Mouse (Mus musculus) cerebellum, postnatal 25 days (tissue): ENCODE measurements around the gene Cped1.

Source experiments
- DNase-seq, 2 experiments: peaks; one replicate each; pipeline ENCODE4 v3.0.0; 2021; ENCODE audit warnings: mixed read lengths in 2 of 2

The Cped1 gene

DNA sequence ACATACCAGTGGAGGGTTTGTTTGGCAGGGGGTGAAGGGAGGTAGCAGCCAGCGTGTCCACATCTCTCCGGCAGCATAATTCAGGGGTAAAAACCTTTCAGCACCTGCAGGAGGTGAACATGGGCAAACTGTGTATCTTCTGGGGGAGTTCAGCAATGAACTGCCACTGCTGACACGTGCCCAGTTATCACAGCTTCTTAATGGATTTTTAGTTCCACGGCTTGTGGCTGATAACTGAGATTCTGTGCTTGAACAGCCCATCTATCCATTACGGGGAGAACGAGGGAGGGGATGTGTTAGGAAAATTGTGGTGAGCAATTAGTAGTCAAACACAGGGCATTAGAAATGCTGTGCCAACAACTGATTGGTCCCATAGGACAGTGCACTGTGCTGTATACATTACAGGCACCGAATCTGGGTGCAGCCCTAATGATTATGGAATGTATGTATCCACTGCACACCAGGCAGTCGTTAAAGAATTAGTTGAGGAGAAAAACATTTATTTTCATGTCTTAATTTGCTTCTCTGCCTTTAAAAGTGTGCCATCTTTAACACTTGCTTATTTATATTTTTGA is 193.1 kb downstream of the Cped1 start:
- DNase-seq: no peak

GRCm38 (mm10) chr6:22180316-22180715 is 194.6 kb downstream of the Cped1 start:
- no peak for DNase-seq

- no peak for DNase-seq
These were observed 201.3 kb downstream of the Cped1 start for GRCm38 (mm10) chr6:22186967-22187366.

DNA sequence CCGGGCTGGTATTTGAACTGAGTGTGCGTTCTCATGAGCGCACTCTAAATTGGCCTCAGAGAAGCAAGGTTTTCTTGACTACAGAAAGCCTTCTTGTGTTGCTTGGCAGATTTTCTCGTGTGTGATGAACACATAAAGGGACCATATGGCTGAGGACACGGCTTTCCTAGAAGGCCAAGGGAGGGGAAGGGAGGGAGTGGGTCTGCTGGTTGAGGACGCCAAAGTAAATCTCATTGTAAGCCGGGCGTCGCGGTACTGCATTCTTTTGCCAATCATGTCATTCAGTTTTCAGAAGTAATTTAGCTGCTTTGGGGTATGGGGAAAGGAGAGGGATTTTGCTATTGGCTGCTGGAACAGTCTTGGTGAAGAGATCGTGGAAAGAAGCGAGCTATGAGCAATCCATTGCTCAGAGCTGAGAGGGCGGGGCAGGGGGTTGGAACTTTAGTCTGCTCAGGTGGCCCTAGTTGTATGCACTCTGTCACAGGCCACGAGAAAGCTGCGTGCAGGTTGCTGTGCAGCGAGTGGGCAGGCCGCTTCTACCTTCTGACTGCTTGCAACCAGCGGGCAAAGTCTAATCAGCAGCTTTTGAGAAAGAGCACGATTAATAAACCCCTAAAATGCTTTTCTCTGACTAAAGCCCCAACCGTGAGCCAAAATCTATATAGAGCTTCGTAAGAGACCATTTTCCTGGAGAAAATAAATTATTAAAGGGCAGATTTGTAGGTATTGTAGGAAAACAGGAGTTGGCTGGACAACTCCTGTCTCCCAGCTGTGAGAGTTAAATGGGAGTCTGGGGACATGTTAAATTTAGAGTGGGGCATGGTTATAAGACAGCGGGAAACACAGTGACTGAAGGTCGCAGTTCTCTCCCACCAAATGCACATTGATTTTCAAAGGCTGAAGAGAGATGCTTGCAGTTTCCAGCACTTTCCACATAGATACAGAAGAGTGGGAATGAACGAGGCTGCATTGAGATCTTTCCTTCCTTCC is 203.9 kb downstream of the Cped1 start:
- DNase-seq: peak; percentile 14 to 15

DNA sequence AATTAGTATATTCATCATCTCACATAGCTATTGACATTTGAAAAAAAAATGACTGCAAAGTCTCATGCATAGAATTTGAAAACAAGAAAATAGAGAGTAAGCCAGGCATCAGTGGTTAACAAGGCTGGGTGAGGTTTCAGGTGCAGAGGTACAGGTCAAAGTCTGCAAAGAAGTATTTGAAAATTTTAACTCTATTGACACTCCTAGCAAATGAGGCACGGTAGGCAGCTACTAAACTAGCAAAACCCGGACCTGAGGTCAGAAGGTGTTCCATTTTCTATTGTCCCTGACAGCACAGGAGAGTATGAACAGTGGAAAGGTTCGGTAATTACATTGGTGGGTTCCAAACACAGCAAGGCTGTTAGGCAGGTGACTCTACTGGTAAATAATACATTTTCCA is 212.9 kb downstream of the Cped1 start:
- no peak for DNase-seq

- DNase-seq: no peak
These were observed 213.8 kb downstream of the Cped1 start for GRCm38 (mm10) chr6:22199473-22199872.

GRCm38 (mm10) chr6:22200133-22200532 is 214.4 kb downstream of the Cped1 start:
- no peak for DNase-seq

DNA sequence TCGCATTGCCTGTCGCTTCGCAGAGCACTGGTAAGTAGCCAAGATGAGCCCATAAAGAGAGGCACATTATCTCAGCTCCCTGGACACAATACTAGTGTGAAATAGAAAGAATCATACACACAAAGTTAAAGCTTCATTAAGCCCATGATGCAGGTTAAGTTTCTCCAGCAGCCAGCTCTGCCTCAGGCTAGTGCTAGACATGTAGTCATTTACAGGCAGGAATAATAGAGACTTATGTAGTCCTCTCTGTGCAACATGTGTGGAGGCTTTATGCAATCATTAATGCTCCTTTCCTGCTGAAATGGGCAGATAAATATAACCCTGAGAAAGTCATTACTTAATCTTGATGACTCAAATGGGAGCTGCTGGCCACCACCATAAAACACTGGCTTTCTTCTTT is 216.2 kb downstream of the Cped1 start:
- DNase-seq: no peak

DNA sequence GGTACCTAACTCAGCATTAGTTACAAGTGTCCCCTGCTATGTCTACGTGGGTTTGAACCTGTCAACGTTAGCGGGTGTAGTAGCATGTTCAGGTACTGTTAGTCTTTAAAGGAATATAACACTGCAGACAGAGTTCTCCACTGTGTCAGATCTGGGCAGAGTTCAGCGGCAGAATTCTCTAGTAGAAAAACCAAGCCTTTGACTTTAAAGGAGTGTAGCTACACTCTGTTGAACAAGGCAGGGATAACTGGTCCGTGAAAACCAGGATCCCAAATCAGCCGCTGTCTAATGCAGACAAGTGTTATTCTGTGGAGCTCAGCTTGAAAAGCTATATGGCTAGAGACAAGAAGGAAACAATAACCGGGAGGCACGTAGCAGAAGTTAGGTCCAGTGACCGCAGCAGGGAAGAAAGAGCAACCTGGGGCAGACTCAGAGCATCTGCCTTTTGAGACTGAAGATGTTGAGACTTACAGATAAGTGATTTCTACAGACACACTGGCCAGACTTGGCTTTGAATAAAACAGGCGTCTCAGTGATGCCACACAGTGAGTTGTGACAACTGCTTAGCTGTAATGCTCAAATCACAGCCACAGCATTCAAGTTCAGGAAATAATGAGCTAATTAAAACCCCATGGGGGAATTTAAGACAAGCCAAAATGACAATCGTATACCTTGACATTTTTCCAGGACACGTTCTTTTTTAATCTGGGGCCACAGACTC is 219.5 kb downstream of the Cped1 start:
- DNase-seq: peak; percentile 9 to 13

DNA sequence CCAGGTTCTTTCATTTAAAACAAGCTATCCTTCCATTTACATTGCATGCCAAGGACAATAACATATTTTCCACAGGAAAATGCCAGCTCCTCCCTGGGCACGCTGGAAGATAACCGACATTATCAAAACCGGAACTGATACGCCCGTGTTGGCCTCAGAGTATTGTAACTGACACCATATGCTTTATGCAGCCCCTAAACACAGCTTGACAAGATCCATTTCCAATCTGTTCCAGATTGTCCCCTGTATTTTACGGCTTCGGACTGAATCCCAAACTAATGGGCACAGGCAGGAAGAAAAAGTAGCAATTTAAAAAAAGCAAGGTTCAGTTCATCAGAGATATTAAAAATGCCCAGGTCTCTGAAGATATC is 220.0 kb downstream of the Cped1 start:
- peak in 1 of 2 experiments; percentile 7 for DNase-seq

GRCm38 (mm10) chr6:22206179-22206578 is 220.5 kb downstream of the Cped1 start:
- peak; percentile 21 to 30 for DNase-seq

GRCm38 (mm10) chr6:22206630-22207293 is 221.0 kb downstream of the Cped1 start:
- no peak for DNase-seq

DNA sequence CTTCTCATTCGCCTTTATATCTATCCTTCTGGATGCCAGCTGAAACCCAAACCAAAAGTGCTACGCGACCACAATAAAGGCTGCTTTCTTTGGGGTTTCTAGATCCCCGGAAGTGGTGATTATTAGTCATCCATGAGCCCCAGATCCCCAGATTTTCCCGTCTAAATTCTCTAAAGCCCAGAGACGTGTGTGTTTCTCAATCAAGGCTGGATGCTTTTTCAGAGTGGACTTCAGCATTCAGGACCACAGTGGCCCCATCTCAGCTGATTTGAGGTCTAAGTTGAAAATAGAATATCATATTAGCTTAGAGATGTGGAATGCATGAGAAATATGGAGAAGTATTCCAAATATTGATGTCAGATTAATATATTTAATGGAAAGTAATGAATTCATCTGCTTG is 226.4 kb downstream of the Cped1 start:
- no peak for DNase-seq

- no peak for DNase-seq
These were observed 227.5 kb downstream of the Cped1 start for GRCm38 (mm10) chr6:22213187-22213586.

GRCm38 (mm10) chr6:22213813-22214212 is 228.1 kb downstream of the Cped1 start:
- no peak for DNase-seq

DNA sequence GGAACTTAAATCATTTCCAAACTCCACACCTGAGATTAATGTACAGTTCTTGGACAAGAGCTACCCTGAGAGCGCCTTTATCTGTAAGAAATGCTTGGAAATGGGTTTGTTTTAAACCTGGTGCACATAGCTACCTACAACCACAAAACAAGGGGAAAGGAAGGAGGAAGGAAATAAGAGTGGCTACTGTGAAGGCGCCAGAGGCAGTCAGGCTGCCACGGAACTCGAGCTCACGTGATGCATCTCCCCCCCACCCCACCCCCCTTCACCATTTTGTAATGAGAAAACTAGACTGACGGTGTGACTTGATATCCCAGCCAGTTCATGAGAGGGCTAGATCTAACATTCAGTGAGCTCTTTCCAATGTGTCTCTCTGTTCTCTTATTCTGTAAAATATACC is 228.9 kb downstream of the Cped1 start:
- no peak for DNase-seq

- DNase-seq: peak in 1 of 2 experiments; percentile 15
These were observed 230.7 kb downstream of the Cped1 start for GRCm38 (mm10) chr6:22216276-22216973.

- DNase-seq: no peak
These were observed 235.4 kb downstream of the Cped1 start for GRCm38 (mm10) chr6:22221134-22221533.

- no peak for DNase-seq
These were observed 236.4 kb downstream of the Cped1 start for GRCm38 (mm10) chr6:22222087-22222486.

DNA sequence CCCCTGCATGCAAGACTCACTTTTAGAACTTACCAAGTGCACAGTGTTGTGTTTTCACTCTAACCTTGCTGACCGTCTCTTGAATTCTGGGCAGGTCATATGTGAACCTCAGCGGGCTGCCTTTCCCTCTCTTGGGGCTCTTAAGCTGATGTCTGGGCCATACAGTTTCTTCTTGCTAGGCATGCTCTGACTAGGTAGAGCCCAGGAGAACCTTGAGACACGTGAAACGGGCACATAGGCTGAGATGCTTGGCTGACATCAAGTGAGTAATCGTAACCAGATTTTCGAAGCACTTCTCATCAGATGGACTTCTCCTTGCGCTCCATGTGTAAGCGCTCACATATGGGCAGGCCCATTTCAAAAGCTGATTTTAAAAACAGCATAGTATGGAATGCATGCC is 237.2 kb downstream of the Cped1 start:
- no peak for DNase-seq

- no peak for DNase-seq
These were observed 238.6 kb downstream of the Cped1 start for GRCm38 (mm10) chr6:22224351-22224750.

DNA sequence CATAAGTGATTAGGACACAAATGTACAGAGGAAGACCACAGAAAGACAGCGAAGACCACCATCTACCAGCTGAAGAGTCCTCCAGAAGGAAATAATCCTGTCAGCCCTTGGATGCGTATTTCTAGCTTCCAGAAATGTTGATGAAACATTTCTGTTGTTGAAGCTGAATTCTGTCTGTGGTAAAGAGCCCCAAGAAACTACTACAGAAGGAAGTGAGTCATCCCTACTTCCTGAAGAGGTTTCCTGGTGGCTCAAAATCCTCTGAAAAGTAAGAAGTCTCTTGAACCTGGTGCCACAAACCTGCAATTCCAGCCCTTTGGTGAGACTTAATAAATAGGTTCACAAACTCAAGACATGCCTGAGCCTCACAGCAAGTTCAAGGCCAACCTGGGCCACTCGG is 245.5 kb downstream of the Cped1 start:
- DNase-seq: no peak
